Mouse (Mus musculus) telencephalon, adult 2 months (tissue): Measurements from ENCODE around the gene a.
A peak's percentile ranks its signal among the peaks of the same experiment; 100 is the strongest.
"Not testable (repeated sequence)": the region's sequence is repeated elsewhere in the genome, so short reads cannot be mapped to it uniquely, and the experiment has no call there.

Source experiments
- DNase-seq: peaks from one replicate; pipeline ENCODE4 v3.0.0-alpha.2; 2011; ENCODE audit warnings: low read depth, low spot score

Gene a

GRCm38 (mm10) chr2:154986609-154987008, 195.4 kb downstream of the a start:
- no peak for DNase-seq

- no peak for DNase-seq
Observed at GRCm38 (mm10) chr2:154991411-154991810, 200.2 kb downstream of the a start.

GRCm38 (mm10) chr2:154992083-154992482, 200.9 kb downstream of the a start:
- DNase-seq, result no peak

GRCm38 (mm10) chr2:155005491-155005890, 214.3 kb downstream of the a start:
- no peak for DNase-seq

GRCm38 (mm10) chr2:155011086-155011656, 220.0 kb downstream of the a start:
- DNase-seq, result no peak

GRCm38 (mm10) chr2:155012991-155013390, 221.8 kb downstream of the a start:
- DNase-seq, result no peak

GRCm38 (mm10) chr2:155016751-155017150, 225.5 kb downstream of the a start:
- not testable (repeated sequence) for DNase-seq

GRCm38 (mm10) chr2:155018251-155018755, 227.1 kb downstream of the a start, which contains the start of gene Gm14226:
Gene Gm14226, plus strand, starts transcription at chr2:155018266.
- not testable (repeated sequence) for DNase-seq

- DNase-seq, result peak; percentile 33
Observed at GRCm38 (mm10) chr2:155018762-155019641, 227.8 kb downstream of the a start.

- DNase-seq, result peak; percentile 69
Observed at GRCm38 (mm10) chr2:155019673-155020072, 228.5 kb downstream of the a start.

GRCm38 (mm10) chr2:155020247-155020826, 229.1 kb downstream of the a start:
- DNase-seq, result not testable (repeated sequence)

- no peak for DNase-seq
Observed at GRCm38 (mm10) chr2:155030831-155031230, 239.6 kb downstream of the a start.

- no peak for DNase-seq
Observed at GRCm38 (mm10) chr2:155032938-155033710, 241.9 kb downstream of the a start.

GRCm38 (mm10) chr2:155039956-155040355, 248.8 kb downstream of the a start:
- no peak for DNase-seq

- no peak for DNase-seq
Observed at GRCm38 (mm10) chr2:155044542-155044941, 253.3 kb downstream of the a start.

GRCm38 (mm10) chr2:155045075-155045474, 253.9 kb downstream of the a start:
- DNase-seq, result no peak

GRCm38 (mm10) chr2:155046803-155047202, 255.6 kb downstream of the a start:
- no peak for DNase-seq

GRCm38 (mm10) chr2:155047452-155048178, 256.4 kb downstream of the a start:
- no peak for DNase-seq

GRCm38 (mm10) chr2:155050108-155050503, 258.9 kb downstream of the a start:
- no peak for DNase-seq

GRCm38 (mm10) chr2:155050504-155051236, 259.5 kb downstream of the a start:
- peak; percentile 84 for DNase-seq
